In genomic region chr10:57795542-57795941, GRCm38 (mm10) we compare ENCODE assay signal across 8 mouse cellular contexts. TPM values are rescaled to one million over a fixed set of nuclear protein-coding genes. Genes with fewer than 3 reads are reported as not detected.
DNase-seq lines count a peak whose midpoint lies in the region; ATAC-seq and TF ChIP-seq lines count a peak whose summit lies in the region.

No protein-coding gene starts in this region.

- no peaks in the 10 kb centered on the region for H3K9me3 ChIP-seq in heart, embryonic 12.5 days (replicated peaks)
- peaks cover 6% of the 10 kb centered on the region; the same call in 1 of the 2 replicates for H3K9me3 ChIP-seq in hindbrain, embryonic 15.5 days
- no peaks in the 10 kb centered on the region for H3K9me3 ChIP-seq in liver, embryonic 14.5 days (ENCODE audit: control insufficient read depth, low read length)
- H3K9me3 ChIP-seq in neural tube, embryonic 14.5 days (ENCODE audit: control insufficient read depth, low read length), result no peaks in the 10 kb centered on the region

- peak overlapping the region; percentile 86 for H3K4me3 ChIP-seq in heart, embryonic 12.5 days
- peak overlapping the region; percentile 95 for H3K4me3 ChIP-seq in brown adipose tissue, adult 24 weeks (ENCODE audit: insufficient read depth, low read depth, low read length)
- H3K4me3 ChIP-seq in hindbrain, embryonic 15.5 days, result peak overlapping the region; percentile 58
- H3K4me3 ChIP-seq in liver, embryonic 14.5 days (ENCODE audit: insufficient read depth in 1 of 2, low read depth in 2 of 2, low read length in 2 of 2), result peak overlapping the region; percentile 69 to 80
- H3K4me3 ChIP-seq in neural tube, embryonic 14.5 days (ENCODE audit: low read depth, low read length), result peak overlapping the region; percentile 62; the same call in 1 of the 2 replicates

- no peak for TF ChIP-seq EP300 in liver, embryonic 14.5 days (IDR thresholded peaks at IDR 0.05; ENCODE audit: low read depth)

- no peak for DNase-seq in heart, postnatal 10 days
- no peak for DNase-seq in liver, embryonic 14.5 days (ENCODE audit: low read depth in 3 of 3, low spot score in 3 of 3)
- no peak for DNase-seq in left cerebral cortex, postnatal 25 days (ENCODE audit: low spot score in 2 of 2)
- no peak for DNase-seq in adrenal gland, postnatal 4 days (ENCODE audit: low spot score in 2 of 2)

- no peak overlapping the region for H3K27ac ChIP-seq in heart, embryonic 12.5 days (ENCODE audit: poor library complexity, severe bottlenecking)
- 0 out of 2 replicates have a peak overlapping the region, but pooled peaks have one; percentile 23 for H3K27ac ChIP-seq in brown adipose tissue, adult 24 weeks (replicated peaks; ENCODE audit: low read depth, low read length)
- peak overlapping the region; percentile 69; the same call in 1 of the 2 replicates for H3K27ac ChIP-seq in hindbrain, embryonic 15.5 days (replicated peaks)
- peak overlapping the region; percentile 9 for H3K27ac ChIP-seq in liver, embryonic 14.5 days
- H3K27ac ChIP-seq in neural tube, embryonic 14.5 days (ENCODE audit: low read depth, low read length), result no peak overlapping the region

- no peak for TF ChIP-seq CTCF in liver, embryonic 14.5 days (IDR thresholded peaks at IDR 0.05; ENCODE audit: low read depth)

- H3K27me3 ChIP-seq in heart, embryonic 12.5 days (replicated peaks), result no peaks in the 10 kb centered on the region
- H3K27me3 ChIP-seq in hindbrain, embryonic 15.5 days, result no peaks in the 10 kb centered on the region
- H3K27me3 ChIP-seq in liver, embryonic 14.5 days (ENCODE audit: control insufficient read depth, insufficient read depth, low read length), result no peaks in the 10 kb centered on the region
- no peaks in the 10 kb centered on the region for H3K27me3 ChIP-seq in neural tube, embryonic 14.5 days (ENCODE audit: control insufficient read depth, insufficient read depth, low read length)

- H3K36me3 ChIP-seq in heart, embryonic 12.5 days, result no peaks in the 10 kb centered on the region
- no peaks in the 10 kb centered on the region for H3K36me3 ChIP-seq in hindbrain, embryonic 15.5 days
- no peaks in the 10 kb centered on the region for H3K36me3 ChIP-seq in liver, embryonic 14.5 days (replicated peaks; ENCODE audit: control insufficient read depth, insufficient read depth, low read depth)
- H3K36me3 ChIP-seq in neural tube, embryonic 14.5 days (ENCODE audit: control insufficient read depth, insufficient read depth, low read length), result no peaks in the 10 kb centered on the region

- H3K4me1 ChIP-seq in heart, embryonic 12.5 days (replicated peaks), result peaks cover 10% of the 10 kb centered on the region
- H3K4me1 ChIP-seq in brown adipose tissue, adult 24 weeks (ENCODE audit: control insufficient read depth, insufficient read depth, insufficient read length, low read length), result no peaks in the 10 kb centered on the region
- H3K4me1 ChIP-seq in hindbrain, embryonic 15.5 days (replicated peaks), result peaks cover 17% of the 10 kb centered on the region
- H3K4me1 ChIP-seq in liver, embryonic 14.5 days (replicated peaks; ENCODE audit: control insufficient read depth in 2 of 2, insufficient read depth in 2 of 2, low read length in 1 of 2), result peaks cover 12 to 15% of the 10 kb centered on the region in 2 experiments
- 0 out of 2 replicates have a peak, but pooled peaks cover 3% of the 10 kb centered on the region for H3K4me1 ChIP-seq in neural tube, embryonic 14.5 days (ENCODE audit: control insufficient read depth, insufficient read depth, low read length)

- H3K4me2 ChIP-seq in heart, embryonic 12.5 days, result peak overlapping the region; percentile 81
- H3K4me2 ChIP-seq in hindbrain, embryonic 15.5 days, result peak overlapping the region; percentile 95
- peak overlapping the region; percentile 77 for H3K4me2 ChIP-seq in liver, embryonic 14.5 days (ENCODE audit: low read depth)
- peak overlapping the region; percentile 98 for H3K4me2 ChIP-seq in neural tube, embryonic 14.5 days (ENCODE audit: low read depth, low read length)

- H3K9ac ChIP-seq in heart, embryonic 12.5 days, result peak overlapping the region; percentile 87
- H3K9ac ChIP-seq in hindbrain, embryonic 15.5 days, result no peak overlapping the region
- H3K9ac ChIP-seq in liver, embryonic 14.5 days (replicated peaks), result peak overlapping the region; percentile 73
- H3K9ac ChIP-seq in neural tube, embryonic 14.5 days (replicated peaks; ENCODE audit: low read depth, low read length), result no peak overlapping the region

- ATAC-seq in heart, embryonic 12.5 days (ENCODE audit: insufficient number of reproducible peaks, low FRiP score), result no peak
- no peak for ATAC-seq in hindbrain, embryonic 15.5 days (ENCODE audit: low FRiP score, low read depth)
- no peak for ATAC-seq in liver, embryonic 14.5 days (ENCODE audit: insufficient read depth)
- ATAC-seq in neural tube, embryonic 14.5 days (ENCODE audit: low read depth), result no peak

- 32% methylated on average over 4 of the region's 4 CpGs for WGBS in heart, embryonic 12.5 days
- WGBS in hindbrain, embryonic 15.5 days, result 44% methylated on average over 4 of the region's 4 CpGs
- WGBS in liver, embryonic 14.5 days (ENCODE audit: insufficient replicate concordance), result 29% methylated on average over 4 of the region's 4 CpGs
- 46% methylated on average over 4 of the region's 4 CpGs for WGBS in neural tube, embryonic 14.5 days

- intact Hi-C loops in heart, postnatal 10 days (cut with DNase I), result loop anchor here (5.0 kb wide), 1 partner anchor 333 kb away; no protein-coding TSS in a partner anchor
- intact Hi-C loops in left cerebral cortex, postnatal 25 days (cut with DNase I), result loop anchor here (2.0 to 5.0 kb wide), 2 partner anchors 42 to 51 kb away; no protein-coding TSS in a partner anchor

RNA-seq across cellular contexts. Expression of gene Smpdl3a, which starts 1.4 kb away (rescaled TPM):
- polyA plus RNA-seq in heart, embryonic 12.5 days (2016; fragmentation: Nextera tagmentation; extraction: Ambion mirVana), result 25.2 and 26.4 TPM in 2 replicates
- 10 to 100 TPM; 51.7 to 52.9 TPM for total RNA-seq in heart, postnatal 10 days (2021)
- polyA plus RNA-seq in brown adipose tissue, adult 24 weeks (2012; ENCODE audit: insufficient read depth, insufficient read length, missing spikeins), result 112 and 154 TPM in 2 replicates
- polyA plus RNA-seq in hindbrain, embryonic 15.5 days (2015; fragmentation: Nextera tagmentation; extraction: Ambion mirVana), result 28.5 and 32.1 TPM in 2 replicates
- 9.1 and 12.0 TPM in 2 replicates for polyA plus RNA-seq in liver, embryonic 14.5 days (2012; rRNA removed)
- polyA plus RNA-seq in liver, embryonic 14.5 days (2014; fragmentation: Nextera tagmentation; extraction: Ambion mirVana), result 21.8 and 24.9 TPM in 2 replicates
- polyA plus RNA-seq in neural tube, embryonic 14.5 days (2014; fragmentation: Nextera tagmentation; extraction: Ambion mirVana), result 42.2 and 43.4 TPM in 2 replicates
- total RNA-seq in left cerebral cortex, postnatal 25 days (2021), result 10 to 100 TPM; 27.3 to 28.2 TPM
- total RNA-seq in adrenal gland, postnatal 4 days (2021), result 10 to 100 TPM; 32.8 to 36.0 TPM

RNA-seq across cellular contexts. Expression of gene Fabp7, which starts 10.9 kb away (rescaled TPM):
- polyA plus RNA-seq in heart, embryonic 12.5 days (2016; fragmentation: Nextera tagmentation; extraction: Ambion mirVana), result 1.8 and 3.9 TPM in 2 replicates
- 1 to 10 TPM; 2.5 to 2.7 TPM for total RNA-seq in heart, postnatal 10 days (2021)
- not detected in 2 replicates for polyA plus RNA-seq in brown adipose tissue, adult 24 weeks (2012; ENCODE audit: insufficient read depth, insufficient read length, missing spikeins)
- polyA plus RNA-seq in hindbrain, embryonic 15.5 days (2015; fragmentation: Nextera tagmentation; extraction: Ambion mirVana), result 2,182 and 2,246 TPM in 2 replicates
- polyA plus RNA-seq in liver, embryonic 14.5 days (2012; rRNA removed), result 0.70 and 1.5 TPM in 2 replicates
- 1.6 and 2.0 TPM in 2 replicates for polyA plus RNA-seq in liver, embryonic 14.5 days (2014; fragmentation: Nextera tagmentation; extraction: Ambion mirVana)
- polyA plus RNA-seq in neural tube, embryonic 14.5 days (2014; fragmentation: Nextera tagmentation; extraction: Ambion mirVana), result 2,216 and 2,237 TPM in 2 replicates
- total RNA-seq in left cerebral cortex, postnatal 25 days (2021), result 100 to 1,000 TPM in 1 of 2 experiments, 10 to 100 TPM in 1; 72.9 to 102 TPM
- 10 to 100 TPM; 18.3 to 25.6 TPM for total RNA-seq in adrenal gland, postnatal 4 days (2021)

Comparison
In these comparisons a context has a peak if more than half of its experiments do, and no peak if none do; other contexts are left out.
1. H3K27ac ChIP-seq: peak in brown adipose tissue, adult 24 weeks (single experiment), hindbrain, embryonic 15.5 days (single experiment) and liver, embryonic 14.5 days (single experiment); none in heart, embryonic 12.5 days (single experiment) and neural tube, embryonic 14.5 days (single experiment).
2. H3K9ac ChIP-seq: peak in heart, embryonic 12.5 days (single experiment) and liver, embryonic 14.5 days (single experiment); none in hindbrain, embryonic 15.5 days (single experiment) and neural tube, embryonic 14.5 days (single experiment).
3. RNA of gene Fabp7, which starts 10.9 kb away (polyA plus RNA-seq): 2,182 to 2,246 TPM in hindbrain, embryonic 15.5 days and 2,216 to 2,237 TPM in neural tube, embryonic 14.5 days; 1.8 to 3.9 TPM in heart, embryonic 12.5 days, 0.70 to 2.0 TPM in liver, embryonic 14.5 days and not detected in brown adipose tissue, adult 24 weeks; every median in the first group is over 100 times any median in the second.
4. Peak in every context shown above with its lines, with median percentiles within 50 percentile points of each other: H3K4me2 ChIP-seq and H3K4me3 ChIP-seq.